Comparison of ENCODE assay signal across 9 mouse cellular contexts in genomic region chr17:74673251-74673650, GRCm38 (mm10). TPM values are rescaled to one million over a fixed set of nuclear protein-coding genes. Genes with fewer than 3 reads are reported as not detected.
A peak's percentile ranks its signal among the peaks of the same experiment; 100 is the strongest.
DNase-seq lines count a peak whose midpoint lies in the region; ATAC-seq lines count a peak whose summit lies in the region.
"Had no signal": no experiment of that assay in that cellular context is flagged by ENCODE, and none has a peak within 500 bp of the region (broad histone marks: within the 10 kb centered on the region; RNA-seq: fewer than 3 reads in every experiment).

No protein-coding gene starts in this region.

- H3K4me2 ChIP-seq in kidney, embryonic 15.5 days: no peak overlapping the region
- H3K4me2 ChIP-seq: embryonic facial prominence, embryonic 13.5 days; limb, embryonic 15.5 days had no signal

- H3K36me3 ChIP-seq in kidney, embryonic 15.5 days: peaks cover 78% of the 10 kb centered on the region

- DNase-seq in kidney, adult 9 months: peak; percentile 67
- peak; percentile 53 for DNase-seq in 416B (ENCODE audit: low read depth)
- DNase-seq in embryo, embryonic 10.5 days (ENCODE audit: low spot score): peak; percentile 77
- peak; percentile 51 for DNase-seq in lung, postnatal 10 days

- no peaks in the 10 kb centered on the region for H3K9me3 ChIP-seq in kidney, embryonic 15.5 days (replicated peaks)
- H3K9me3 ChIP-seq: embryonic facial prominence, embryonic 13.5 days; limb, embryonic 15.5 days had no signal

- no peaks in the 10 kb centered on the region for H3K4me1 ChIP-seq in kidney, embryonic 15.5 days
- H3K4me1 ChIP-seq: embryonic facial prominence, embryonic 13.5 days; limb, embryonic 15.5 days had no signal

- no peak for ATAC-seq in kidney, embryonic 15.5 days (replicated peaks; ENCODE audit: low FRiP score)
- ATAC-seq in CD4-positive, CD25-positive, alpha-beta regulatory T cell, adult 4 months: peak; percentile 63
- ATAC-seq in frontal cortex, adult (ENCODE audit: low TSS enrichment): no peak

- H3K27me3 ChIP-seq in kidney, embryonic 15.5 days: no peaks in the 10 kb centered on the region
- H3K27me3 ChIP-seq: embryonic facial prominence, embryonic 13.5 days; limb, embryonic 15.5 days had no signal

- no peak overlapping the region for H3K4me3 ChIP-seq in kidney, embryonic 15.5 days (replicated peaks)
- H3K4me3 ChIP-seq: embryonic facial prominence, embryonic 13.5 days; limb, embryonic 15.5 days had no signal

- no peak overlapping the region for H3K27ac ChIP-seq in kidney, embryonic 15.5 days
- H3K27ac ChIP-seq: embryonic facial prominence, embryonic 13.5 days; limb, embryonic 15.5 days had no signal

- H3K9ac ChIP-seq in kidney, embryonic 15.5 days: no peak overlapping the region
- H3K9ac ChIP-seq: embryonic facial prominence, embryonic 13.5 days; limb, embryonic 15.5 days had no signal

RNA-seq across cellular contexts. Expression of gene Ttc27, which starts 44.3 kb away (rescaled TPM):
- 27.3 and 28.6 TPM in 2 replicates for polyA plus RNA-seq in kidney, embryonic 15.5 days (2015; fragmentation: Nextera tagmentation; extraction: Ambion mirVana)
- 10 to 100 TPM; 31.0 to 32.6 TPM for polyA plus RNA-seq in CD4-positive, CD25-positive, alpha-beta regulatory T cell, adult 4 months (2017; shearing (Covaris generic))
